Mouse (Mus musculus) myocyte (in vitro differentiated cells): ENCODE results near the gene Tspan31. TPM values are rescaled to one million over a fixed set of nuclear protein-coding genes. Genes with fewer than 3 reads are reported as not detected.

Source experiments
- H3K27me3 ChIP-seq: one replicate; pipeline ENCODE4 v1.6.1; 2011; ENCODE audit not compliant: control insufficient read depth, insufficient read depth, insufficient read length
- H3K36me3 ChIP-seq: one replicate; pipeline ENCODE4 v1.6.1; 2011; ENCODE audit not compliant: control insufficient read depth, insufficient read depth
- H3K4me2 ChIP-seq: one replicate; pipeline ENCODE4 v1.6.1; 2011; ENCODE audit warnings: low read depth, control low read depth
- H3K4me3 ChIP-seq: one replicate; pipeline ENCODE4 v1.5.1; 2011; ENCODE audit warnings: mild to moderate bottlenecking, control low read depth, moderate library complexity
- H3K79me2 ChIP-seq: one replicate; pipeline ENCODE4 v1.6.1; 2011; ENCODE audit not compliant: control insufficient read depth, insufficient read depth
- H3ac ChIP-seq: one replicate; pipeline ENCODE4 v1.6.1; 2011; ENCODE audit not compliant: control insufficient read depth, insufficient read length
- CEBPB ChIP-seq: IDR thresholded peaks from 2 replicates; pipeline ENCODE4 v1.6.1; 2011; ENCODE audit warnings: mild to moderate bottlenecking, moderate library complexity; ENCODE audit not compliant: poor library complexity, insufficient read depth, severe bottlenecking
- E2F4 ChIP-seq: IDR thresholded peaks from one replicate; pipeline ENCODE4 v1.6.1; 2011; ENCODE audit warnings: mild to moderate bottlenecking, control low read depth, moderate library complexity; ENCODE audit not compliant: insufficient read depth
- MAX ChIP-seq: IDR thresholded peaks from one replicate; pipeline ENCODE4 v1.6.1; 2011; ENCODE audit warnings: low read depth, mild to moderate bottlenecking, control low read depth
- MYOD1 ChIP-seq, 3 experiments: IDR thresholded peaks; one replicate each; pipeline ENCODE4 v1.6.1; 2011; ENCODE audit warnings: control low read depth in 2 of 3, low read depth in 2 of 3, mild to moderate bottlenecking in 2 of 3, moderate library complexity in 1 of 3; ENCODE audit not compliant: insufficient read length in 2 of 3, control insufficient read depth in 1 of 3
- MYOG ChIP-seq, 3 experiments: IDR thresholded peaks; one replicate each; pipeline ENCODE4 v1.6.1; 2011; ENCODE audit warnings: control low read depth in 2 of 3, low read depth in 2 of 3, mild to moderate bottlenecking in 2 of 3; ENCODE audit not compliant: insufficient read length in 2 of 3, control insufficient read depth in 1 of 3, insufficient read depth in 1 of 3
- POLR2A ChIP-seq: IDR thresholded peaks from one replicate; pipeline ENCODE4 v1.6.1; 2011; ENCODE audit warnings: low read depth, mild to moderate bottlenecking, control low read depth, moderate library complexity; ENCODE audit not compliant: insufficient read length
- POLR2AphosphoS2 ChIP-seq: IDR thresholded peaks from one replicate; pipeline ENCODE4 v1.6.1; 2011; ENCODE audit warnings: low read depth, control low read depth; ENCODE audit not compliant: insufficient read length
- REST ChIP-seq: IDR thresholded peaks from one replicate; pipeline ENCODE4 v1.6.1; 2011; ENCODE audit warnings: mild to moderate bottlenecking, control low read depth, moderate library complexity; ENCODE audit not compliant: insufficient read depth, insufficient read length
- SRF ChIP-seq: IDR thresholded peaks from one replicate; pipeline ENCODE4 v1.6.1; 2011; ENCODE audit warnings: low read depth; ENCODE audit not compliant: control insufficient read depth, insufficient read length
- TCF12 ChIP-seq: IDR thresholded peaks from one replicate; pipeline ENCODE4 v1.6.1; 2011; ENCODE audit warnings: mild to moderate bottlenecking, control low read depth; ENCODE audit not compliant: poor library complexity, insufficient read depth, severe bottlenecking
- TCF3 ChIP-seq: IDR thresholded peaks from one replicate; pipeline ENCODE4 v1.6.1; 2011; ENCODE audit warnings: low read depth, control low read depth; ENCODE audit not compliant: insufficient read length
- USF1 ChIP-seq: IDR thresholded peaks from one replicate; pipeline ENCODE4 v1.6.1; 2011; ENCODE audit warnings: low read depth, mild to moderate bottlenecking, control low read depth, moderate library complexity
- polyA plus RNA-seq: library from polyadenylated mRNA; unstranded; fragments of >200 nt; fragmentation: generic; extraction: Trizol; gene quantifications from one replicate; pipeline ENCODE4 v1.2.1, GENCODE M21; 2012; ENCODE audit warnings: missing spikeins

Gene Tspan31
- polyA plus RNA-seq, 1 experiment = 139 TPM

DNA sequence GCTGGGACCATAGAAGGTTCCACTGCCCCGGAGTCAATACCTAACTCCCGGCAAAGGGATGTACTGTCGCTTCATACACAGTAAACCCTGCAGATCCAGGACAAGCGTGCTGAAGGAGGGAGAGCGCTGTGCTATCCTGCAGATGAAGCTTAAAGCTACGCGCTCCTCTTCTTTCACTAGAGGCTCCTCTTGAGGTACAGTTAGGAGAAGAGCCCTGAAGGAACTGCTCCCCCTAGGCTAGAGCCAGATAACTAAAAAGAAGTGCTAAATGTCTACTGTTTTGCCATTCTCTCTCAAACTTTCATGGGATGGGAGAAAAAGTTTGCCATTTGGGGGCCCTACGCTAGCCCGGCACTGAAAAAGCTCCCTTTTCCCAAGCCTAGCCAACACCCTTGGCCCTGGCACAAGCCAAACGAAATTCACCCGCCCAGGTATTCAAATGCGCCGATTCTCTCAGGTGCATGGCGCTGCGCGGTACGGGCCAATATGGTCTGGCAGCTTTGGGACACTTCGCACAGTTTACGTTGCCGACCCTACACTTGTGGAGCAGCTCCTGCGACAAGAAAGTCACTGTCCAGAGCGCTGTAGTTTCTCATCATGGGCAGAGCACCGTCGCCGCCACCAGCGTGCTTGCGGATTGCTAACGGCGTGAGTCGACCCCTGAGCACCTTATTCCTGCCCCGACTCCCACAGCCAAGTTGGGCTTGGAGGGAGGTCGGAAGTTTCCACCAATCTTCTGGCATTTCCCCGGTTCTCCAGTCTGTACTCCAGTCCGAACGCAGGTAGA lies 21.3 kb downstream of the Tspan31 start:
- TF ChIP-seq MYOD1 (IDR thresholded peaks at IDR 0.05; ENCODE audit: control insufficient read depth in 1 of 3, insufficient read length in 2 of 3, low read depth in 2 of 3) = no peak
- TF ChIP-seq MYOG (IDR thresholded peaks at IDR 0.05; ENCODE audit: control insufficient read depth in 1 of 3, insufficient read depth in 1 of 3, insufficient read length in 2 of 3, low read depth in 2 of 3) = no peak
- TF ChIP-seq USF1 = no peak
- no peak for TF ChIP-seq TCF3
- no peak for TF ChIP-seq REST
- TF ChIP-seq SRF = no peak
- TF ChIP-seq POLR2AphosphoS2 = peak; percentile 47
- no peak for TF ChIP-seq TCF12
- no peak overlapping the region for H3ac ChIP-seq
- no peak overlapping the region for H3K4me3 ChIP-seq
- H3K4me2 ChIP-seq = peak overlapping the region; percentile 15
- H3K79me2 ChIP-seq = no peaks in the 10 kb centered on the region
- peaks cover 9% of the 10 kb centered on the region for H3K27me3 ChIP-seq
- H3K36me3 ChIP-seq = no peaks in the 10 kb centered on the region

DNA sequence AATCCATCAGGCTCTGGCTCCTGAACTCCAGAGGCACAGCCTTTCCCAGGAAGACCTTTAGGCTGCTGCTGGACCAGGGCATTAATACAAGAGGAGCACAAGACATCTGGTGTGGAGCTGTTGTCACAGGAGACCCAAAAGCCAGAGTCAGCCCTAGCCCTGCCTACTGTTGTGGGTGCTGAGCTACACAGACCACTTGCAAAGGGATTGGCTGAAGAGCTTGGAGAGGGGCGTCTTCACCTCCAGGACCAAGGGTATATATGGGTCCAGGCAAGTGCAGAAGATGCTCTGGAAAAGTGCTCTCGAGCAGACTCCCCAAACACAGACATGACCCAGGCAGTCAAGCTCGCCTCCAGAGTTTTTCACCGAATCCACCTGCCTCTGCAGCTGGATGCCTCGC lies 22.1 kb downstream of the Tspan31 start, which contains the start of gene Cyp27b1:
Cyp27b1 (plus strand) TSS at position 297 of the 400 bp plus-strand sequence.
- H3K27me3 ChIP-seq = peaks cover 9% of the 10 kb centered on the region
- TF ChIP-seq TCF12 (no peak), MYOD1 (IDR thresholded peaks at IDR 0.05; ENCODE audit: control insufficient read depth in 1 of 3, insufficient read length in 2 of 3, low read depth in 2 of 3) (no peak), CEBPB (no peak), POLR2A (no peak), MYOG (IDR thresholded peaks at IDR 0.05; ENCODE audit: control insufficient read depth in 1 of 3, insufficient read depth in 1 of 3, insufficient read length in 2 of 3, low read depth in 2 of 3) (no peak), USF1 (no peak), MAX (no peak), SRF (no peak), POLR2AphosphoS2 (no peak), E2F4 (no peak), TCF3 (no peak), REST (no peak)
- H3K36me3 ChIP-seq = no peaks in the 10 kb centered on the region
- no peak within 1 kb of the TSS for H3K4me3 ChIP-seq
- no peak within 1 kb of the TSS for H3ac ChIP-seq
- no peaks in the 10 kb centered on the region for H3K79me2 ChIP-seq
- H3K4me2 ChIP-seq = peak within 1 kb of the TSS; percentile 15

DNA sequence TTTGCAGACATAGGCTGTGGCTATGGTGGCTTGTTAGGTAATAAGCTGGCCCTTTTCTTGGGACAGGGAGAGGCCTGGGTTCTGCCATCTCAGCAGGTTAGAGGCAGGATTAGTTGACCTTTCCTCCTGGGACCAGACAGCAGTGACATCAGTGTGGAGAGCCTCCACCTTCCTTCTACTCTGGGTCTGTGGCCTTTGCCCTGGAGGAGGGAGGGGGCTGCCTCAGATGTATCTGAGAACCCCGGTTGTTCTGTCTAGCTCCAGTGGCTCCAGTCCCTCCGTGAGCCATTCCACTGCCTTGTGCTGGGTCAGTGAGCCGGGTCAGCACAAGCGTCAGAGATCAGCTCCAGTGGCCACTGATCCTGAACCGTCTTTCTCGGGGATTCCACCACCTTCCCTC lies 26.9 kb downstream of the Tspan31 start:
- H3K36me3 ChIP-seq = no peaks in the 10 kb centered on the region
- no peak overlapping the region for H3ac ChIP-seq
- peak overlapping the region; percentile 65 for H3K4me2 ChIP-seq
- TF ChIP-seq MYOD1 (IDR thresholded peaks at IDR 0.05; ENCODE audit: control insufficient read depth in 1 of 3, insufficient read length in 2 of 3, low read depth in 2 of 3) (no peak), POLR2A (no peak), REST (no peak), CEBPB (no peak), MYOG (IDR thresholded peaks at IDR 0.05; ENCODE audit: control insufficient read depth in 1 of 3, insufficient read depth in 1 of 3, insufficient read length in 2 of 3, low read depth in 2 of 3) (no peak), TCF3 (no peak), SRF (no peak), TCF12 (no peak), USF1 (no peak), E2F4 (no peak), MAX (no peak), POLR2AphosphoS2 (no peak)
- H3K79me2 ChIP-seq = peaks cover 4% of the 10 kb centered on the region
- no peaks in the 10 kb centered on the region for H3K27me3 ChIP-seq
- peak overlapping the region; percentile 92 for H3K4me3 ChIP-seq

DNA sequence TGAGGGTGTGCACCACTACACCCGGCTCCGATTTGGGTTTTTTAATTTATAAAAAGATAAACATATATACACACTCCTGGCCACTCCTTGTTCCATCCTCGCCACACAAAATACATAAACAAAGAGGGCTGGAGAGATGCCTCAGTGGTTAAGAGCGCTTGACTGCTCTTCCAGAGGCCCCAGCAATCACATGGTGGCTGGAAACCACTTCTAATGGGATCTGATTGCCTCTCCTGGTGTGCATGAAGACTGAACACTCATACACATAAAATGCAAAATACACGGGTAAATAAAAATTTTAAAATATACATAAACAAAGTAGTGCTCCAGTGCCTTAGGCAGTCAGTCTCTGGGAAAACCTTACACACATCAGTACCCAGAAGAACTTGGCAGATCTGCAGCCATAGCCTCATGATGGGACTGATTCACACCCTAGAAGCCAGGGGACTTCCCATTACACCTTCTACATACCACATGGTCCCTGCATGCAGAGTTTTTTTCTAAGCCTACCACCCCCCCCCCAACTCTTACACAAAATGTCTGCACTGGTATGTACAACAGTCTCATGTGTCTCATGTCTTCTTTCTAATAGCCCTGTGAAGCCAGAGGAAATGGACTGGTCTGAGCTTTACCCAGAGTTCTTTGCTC lies 27.5 kb downstream of the Tspan31 start:
- H3K36me3 ChIP-seq = no peaks in the 10 kb centered on the region
- TF ChIP-seq E2F4 (no peak), CEBPB (no peak), MYOG (IDR thresholded peaks at IDR 0.05; ENCODE audit: control insufficient read depth in 1 of 3, insufficient read depth in 1 of 3, insufficient read length in 2 of 3, low read depth in 2 of 3) (no peak), MAX (no peak), TCF12 (no peak), SRF (no peak), REST (no peak), TCF3 (no peak), MYOD1 (IDR thresholded peaks at IDR 0.05; ENCODE audit: control insufficient read depth in 1 of 3, insufficient read length in 2 of 3, low read depth in 2 of 3) (no peak), POLR2A (no peak), POLR2AphosphoS2 (no peak), USF1 (no peak)
- no peaks in the 10 kb centered on the region for H3K27me3 ChIP-seq
- peak overlapping the region; percentile 36 for H3ac ChIP-seq
- H3K4me3 ChIP-seq = peak overlapping the region; percentile 92
- peak overlapping the region; percentile 65 for H3K4me2 ChIP-seq
- peaks cover 4% of the 10 kb centered on the region for H3K79me2 ChIP-seq
